ENCODE assay signal across 26 mouse cellular contexts in the genomic region with DNA sequence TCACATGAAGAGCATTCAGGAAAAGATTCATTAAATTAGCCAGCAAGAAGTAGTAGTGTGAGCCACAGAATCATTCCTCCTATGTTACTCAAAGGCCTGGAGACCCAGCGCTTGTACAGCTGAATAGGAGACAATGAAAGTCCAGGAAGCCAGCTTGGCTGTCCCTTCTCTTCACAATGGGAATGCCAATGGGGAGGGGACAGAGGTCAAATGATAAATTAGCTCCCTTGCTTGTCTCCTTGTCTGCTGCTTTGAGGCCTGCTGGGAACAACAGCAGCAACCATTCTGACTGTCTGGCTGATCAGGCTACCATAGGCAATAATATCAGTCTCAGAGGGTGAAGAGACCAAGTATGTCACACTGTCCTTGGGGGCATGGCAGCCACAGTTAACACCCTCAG.
DNase-seq lines count a peak whose midpoint lies in the region; ATAC-seq lines count a peak whose summit lies in the region.
"Had no signal": no experiment of that assay in that cellular context is flagged by ENCODE, and none has a peak within 500 bp of the region (broad histone marks: within the 10 kb centered on the region; RNA-seq: fewer than 3 reads in every experiment).

No protein-coding gene starts in this region.

- DNase-seq in hindbrain, embryonic 11.5 days (ENCODE audit: low spot score): peak; percentile 36
- no peak for DNase-seq in hindbrain, embryonic 14.5 days (ENCODE audit: low spot score)
- DNase-seq in Muller cell, postnatal 12 days (ENCODE audit: inconsistent ontology term): peak; percentile 14
- DNase-seq in ZHBTc4 (ENCODE audit: low read depth, low spot score): peak; percentile 14
- DNase-seq in embryo, embryonic 11 days: peak; percentile 39
- DNase-seq in left cerebral cortex, adult 9 months (ENCODE audit: low spot score in 2 of 2): no peak
- no peak for DNase-seq in layer of hippocampus, postnatal 25 days (ENCODE audit: extremely low spot score in 1 of 2, low spot score in 1 of 2)
- DNase-seq: adrenal gland, postnatal 10 days; adrenal gland, postnatal 36 days; cerebellum, adult 18-20 months; cerebellum, adult 9-10 months; cerebellum, postnatal 25 days; gastrocnemius, postnatal 10 days; gastrocnemius, postnatal 36 days had no signal

- ATAC-seq in hindbrain, embryonic 11.5 days (ENCODE audit: low FRiP score): no peak
- no peak for ATAC-seq in hindbrain, embryonic 14.5 days (ENCODE audit: low FRiP score)
- ATAC-seq in forebrain, embryonic 13.5 days: no peak
- ATAC-seq: CD4-positive, CD25-positive, alpha-beta regulatory T cell, adult 4 months; forebrain, embryonic 16.5 days; hindbrain, postnatal 0 days; inflammation-experienced regulatory T-cells, adult 6 months; intestine, embryonic 16.5 days had no signal

- H3K4me2 ChIP-seq in hindbrain, embryonic 11.5 days (replicated peaks; ENCODE audit: low read depth, low read length): no peak overlapping the region
- H3K4me2 ChIP-seq in hindbrain, embryonic 14.5 days (replicated peaks): no peak overlapping the region
- no peak overlapping the region for H3K4me2 ChIP-seq in forebrain, embryonic 13.5 days
- H3K4me2 ChIP-seq: embryonic facial prominence, embryonic 13.5 days; forebrain, embryonic 12.5 days; heart, embryonic 11.5 days; hindbrain, embryonic 12.5 days had no signal

- H3K27me3 ChIP-seq in hindbrain, embryonic 11.5 days (ENCODE audit: control insufficient read depth, insufficient read depth, low read length): no peaks in the 10 kb centered on the region
- no peaks in the 10 kb centered on the region for H3K27me3 ChIP-seq in hindbrain, embryonic 14.5 days (ENCODE audit: control insufficient read depth, insufficient read depth, low read length)
- no peaks in the 10 kb centered on the region for H3K27me3 ChIP-seq in forebrain, embryonic 13.5 days
- H3K27me3 ChIP-seq: embryonic facial prominence, embryonic 13.5 days; forebrain, embryonic 12.5 days; hindbrain, embryonic 12.5 days had no signal

- no peak overlapping the region for H3K27ac ChIP-seq in hindbrain, embryonic 11.5 days (ENCODE audit: low read depth, low read length)
- H3K27ac ChIP-seq in hindbrain, embryonic 14.5 days: no peak overlapping the region
- H3K27ac ChIP-seq in forebrain, embryonic 13.5 days: no peak overlapping the region
- H3K27ac ChIP-seq: embryonic facial prominence, embryonic 10.5 days; embryonic facial prominence, embryonic 13.5 days; forebrain, embryonic 12.5 days; hindbrain, embryonic 12.5 days; hindbrain, postnatal 0 days had no signal

- no peak overlapping the region for H3K4me3 ChIP-seq in hindbrain, embryonic 11.5 days (ENCODE audit: low read depth, low read length)
- H3K4me3 ChIP-seq in hindbrain, embryonic 14.5 days (replicated peaks; ENCODE audit: low read length): no peak overlapping the region
- H3K4me3 ChIP-seq in forebrain, embryonic 13.5 days: no peak overlapping the region
- H3K4me3 ChIP-seq: embryonic facial prominence, embryonic 10.5 days; embryonic facial prominence, embryonic 13.5 days; erythroblast, embryonic 14.5 days; forebrain, embryonic 12.5 days; hindbrain, embryonic 12.5 days had no signal

- no peak overlapping the region for H3K9ac ChIP-seq in hindbrain, embryonic 11.5 days (ENCODE audit: low read depth, low read length)
- H3K9ac ChIP-seq in hindbrain, embryonic 14.5 days: no peak overlapping the region
- no peak overlapping the region for H3K9ac ChIP-seq in forebrain, embryonic 13.5 days
- H3K9ac ChIP-seq: embryonic facial prominence, embryonic 13.5 days; forebrain, embryonic 12.5 days; hindbrain, embryonic 12.5 days had no signal

- H3K9me3 ChIP-seq in hindbrain, embryonic 11.5 days (ENCODE audit: control insufficient read depth, low read length): no peaks in the 10 kb centered on the region
- H3K9me3 ChIP-seq in hindbrain, embryonic 14.5 days (ENCODE audit: control insufficient read depth, low read length): no peaks in the 10 kb centered on the region
- no peaks in the 10 kb centered on the region for H3K9me3 ChIP-seq in forebrain, embryonic 13.5 days (replicated peaks)
- H3K9me3 ChIP-seq: embryonic facial prominence, embryonic 13.5 days; hindbrain, embryonic 12.5 days had no signal

- no peaks in the 10 kb centered on the region for H3K36me3 ChIP-seq in hindbrain, embryonic 11.5 days (ENCODE audit: control insufficient read depth, insufficient read depth, low read length)
- no peaks in the 10 kb centered on the region for H3K36me3 ChIP-seq in hindbrain, embryonic 14.5 days (replicated peaks; ENCODE audit: control insufficient read depth, insufficient read depth)
- no peaks in the 10 kb centered on the region for H3K36me3 ChIP-seq in forebrain, embryonic 13.5 days (ENCODE audit: poor library complexity, severe bottlenecking)
- H3K36me3 ChIP-seq: embryonic facial prominence, embryonic 10.5 days; embryonic facial prominence, embryonic 13.5 days; forebrain, embryonic 12.5 days; hindbrain, embryonic 12.5 days had no signal

- 26% methylated on average over 1 of the region's 1 CpGs for WGBS in hindbrain, embryonic 11.5 days
- WGBS in hindbrain, embryonic 14.5 days: 0% methylated on average over 1 of the region's 1 CpGs
- WGBS in forebrain, embryonic 13.5 days: 30% methylated on average over 1 of the region's 1 CpGs

- H3K4me1 ChIP-seq in hindbrain, embryonic 11.5 days (replicated peaks; ENCODE audit: control insufficient read depth, insufficient read depth, low read length): no peaks in the 10 kb centered on the region
- H3K4me1 ChIP-seq in hindbrain, embryonic 14.5 days (replicated peaks; ENCODE audit: control insufficient read depth, insufficient read depth, low read length): no peaks in the 10 kb centered on the region
- H3K4me1 ChIP-seq in forebrain, embryonic 13.5 days: no peaks in the 10 kb centered on the region
- H3K4me1 ChIP-seq: embryonic facial prominence, embryonic 13.5 days had no signal

Comparison
In these comparisons a context has a peak if more than half of its experiments do, and no peak if none do; other contexts are left out.
1. DNase-seq: peak in hindbrain, embryonic 11.5 days (single experiment), Muller cell, postnatal 12 days (single experiment), ZHBTc4 (single experiment) and embryo, embryonic 11 days (single experiment); none in hindbrain, embryonic 14.5 days (single experiment), left cerebral cortex, adult 9 months (0 of 2) and layer of hippocampus, postnatal 25 days (0 of 2).